ENCODE assay signal across 20 mouse cellular contexts in the genomic region with DNA sequence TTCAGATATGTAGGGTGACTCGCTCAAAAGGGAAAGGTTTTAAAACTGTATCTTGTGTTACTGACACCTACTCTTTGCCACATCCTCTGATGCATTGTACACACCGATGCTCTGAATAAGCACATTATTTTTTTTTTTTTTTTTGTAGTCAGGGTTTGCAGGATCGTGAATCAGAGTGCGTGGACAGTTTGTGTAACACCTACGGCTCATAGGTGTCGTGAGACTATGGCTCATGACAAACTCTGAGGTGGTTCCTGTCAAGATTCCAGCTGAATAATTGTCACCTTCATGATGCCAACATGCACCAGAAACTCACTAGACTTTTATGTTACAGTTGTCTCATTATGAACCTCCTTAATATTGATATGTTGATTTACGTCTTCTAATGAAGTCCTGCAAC.
A peak's percentile ranks its signal among the peaks of the same experiment; 100 is the strongest.
DNase-seq lines count a peak whose midpoint lies in the region; ATAC-seq lines count a peak whose summit lies in the region.
"Had no signal": no experiment of that assay in that cellular context is flagged by ENCODE, and none has a peak within 500 bp of the region (broad histone marks: within the 10 kb centered on the region; RNA-seq: fewer than 3 reads in every experiment).

No protein-coding gene starts in this region.

- intact Hi-C loops in left cerebral cortex, postnatal 4 days (cut with DNase I): loop anchor here (10.0 kb wide), 1 partner anchor 118 kb away; no protein-coding TSS in a partner anchor

- ATAC-seq in frontal cortex, adult (ENCODE audit: low TSS enrichment): peak; percentile 57; the same call in 1 of the 2 replicates
- ATAC-seq: forebrain, postnatal 0 days; Patski had no signal

- DNase-seq in frontal cortex, postnatal 25 days (ENCODE audit: low spot score in 2 of 2): no peak
- DNase-seq in left cerebral cortex, adult 18-20 months (ENCODE audit: low spot score in 2 of 2): peak; percentile 38 to 42
- DNase-seq in left cerebral cortex, postnatal 4 days: no peak
- DNase-seq in right cerebral cortex, adult 2 months (ENCODE audit: low spot score in 2 of 2): peak; percentile 41 to 57
- DNase-seq in right cerebral cortex, postnatal 14 days: no peak
- no peak for DNase-seq in ovary, postnatal 10 days (ENCODE audit: low spot score)
- DNase-seq: adrenal gland, postnatal 10 days; adrenal gland, postnatal 36 days; B cell, adult 2 months; cerebellum, adult 11-12 months; cerebellum, adult 8-10 months; cerebellum, postnatal 10 days; cerebellum, postnatal 36 days; embryo, embryonic 11 days; forebrain, postnatal 0 days; gastrocnemius, adult 2 months; gastrocnemius, postnatal 14 days; heart, adult 11 months had no signal

Comparison
In these comparisons a context has a peak if more than half of its experiments do, and no peak if none do; other contexts are left out.
1. DNase-seq: peak in left cerebral cortex, adult 18-20 months (2 of 2) and right cerebral cortex, adult 2 months (2 of 2); none in frontal cortex, postnatal 25 days (0 of 2), left cerebral cortex, postnatal 4 days (single experiment), right cerebral cortex, postnatal 14 days (single experiment) and ovary, postnatal 10 days (single experiment).